Comparison of ENCODE assay signal across 12 mouse cellular contexts in the genomic region with DNA sequence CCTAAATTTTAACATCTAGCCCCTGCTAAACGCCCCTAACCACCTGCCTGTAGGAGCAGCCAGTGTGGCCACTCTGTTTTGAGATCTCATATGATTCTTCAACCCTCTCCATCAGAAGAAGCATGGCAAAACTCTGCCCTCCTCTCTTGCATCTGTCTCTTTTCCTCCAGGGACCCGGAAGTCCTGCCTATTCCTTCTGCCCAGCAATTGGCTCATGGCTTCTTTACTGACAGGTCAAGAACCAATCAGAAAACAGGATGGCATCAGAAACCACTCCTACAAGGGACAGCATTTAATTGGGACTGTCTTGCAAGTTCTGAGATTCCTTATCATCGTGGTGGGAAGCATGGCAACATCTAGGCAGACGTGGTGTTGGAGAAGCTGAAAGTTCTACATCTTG. TPM values are rescaled to one million over a fixed set of nuclear protein-coding genes. Genes with fewer than 3 reads are reported as not detected.
A peak's percentile ranks its signal among the peaks of the same experiment; 100 is the strongest.
DNase-seq lines count a peak whose midpoint lies in the region; ATAC-seq and TF ChIP-seq lines count a peak whose summit lies in the region.
"Had no signal": no experiment of that assay in that cellular context is flagged by ENCODE, and none has a peak within 500 bp of the region (broad histone marks: within the 10 kb centered on the region; RNA-seq: fewer than 3 reads in every experiment).

No protein-coding gene starts in this region.

- dilution Hi-C loops in CH12.LX (cut with MboI; ENCODE audit: extremely low pct_ligation_motif_present, extremely low pct_unique_long_range_greater_than_20kb, low sequenced_read_pairs), result no loop called here

- H3K4me1 ChIP-seq in hindbrain, embryonic 13.5 days (replicated peaks), result no peaks in the 10 kb centered on the region
- H3K4me1 ChIP-seq in hindbrain, embryonic 12.5 days, result no peaks in the 10 kb centered on the region
- H3K4me1 ChIP-seq in CH12.LX (ENCODE audit: control insufficient read depth in 1 of 2, insufficient read depth in 2 of 2) (0 out of 4 replicates have a peak, but pooled peaks cover 0 to 2% of the 10 kb centered on the region in 2 experiments), MEL (ENCODE audit: control insufficient read depth in 1 of 2, insufficient read depth in 2 of 2, low read length in 2 of 2) (peaks cover 5 to 12% of the 10 kb centered on the region in 2 experiments)
- H3K4me1 ChIP-seq in liver, embryonic 15.5 days (replicated peaks), result peaks cover 10% of the 10 kb centered on the region; the same call in 1 of the 2 replicates
- H3K4me1 ChIP-seq: embryonic facial prominence, embryonic 13.5 days had no signal

- H3K4me2 ChIP-seq in hindbrain, embryonic 13.5 days, result peak overlapping the region; percentile 23; the same call in 1 of the 2 replicates
- no peak overlapping the region for H3K4me2 ChIP-seq in hindbrain, embryonic 12.5 days (replicated peaks)
- H3K4me2 ChIP-seq in CH12.LX (ENCODE audit: insufficient read depth, low read depth, poor library complexity, severe bottlenecking), result no peak overlapping the region
- H3K4me2 ChIP-seq in liver, embryonic 15.5 days, result peak overlapping the region; percentile 44
- H3K4me2 ChIP-seq: embryonic facial prominence, embryonic 13.5 days had no signal

- no peaks in the 10 kb centered on the region for H3K9me3 ChIP-seq in hindbrain, embryonic 13.5 days
- no peaks in the 10 kb centered on the region for H3K9me3 ChIP-seq in hindbrain, embryonic 12.5 days (replicated peaks)
- H3K9me3 ChIP-seq in CH12.LX (replicated peaks; ENCODE audit: low read length) (peaks cover 7% of the 10 kb centered on the region), MEL (replicated peaks; ENCODE audit: insufficient read depth, low read length) (no peaks in the 10 kb centered on the region)
- no peaks in the 10 kb centered on the region for H3K9me3 ChIP-seq in liver, embryonic 15.5 days (replicated peaks)
- H3K9me3 ChIP-seq: embryonic facial prominence, embryonic 13.5 days had no signal

- TF ChIP-seq POLR2A in CH12.LX (IDR thresholded peaks at IDR 0.05; ENCODE audit: low read depth, low read length), result peak; percentile 71
- TF ChIP-seq POLR2A in MEL (IDR thresholded peaks at IDR 0.05; ENCODE audit: control insufficient read depth in 1 of 2, insufficient read depth in 1 of 2, low read depth in 1 of 2, low read length in 2 of 2, poor library complexity in 1 of 2), result peak; percentile 64 to 91

- no peak overlapping the region for H3K27ac ChIP-seq in hindbrain, embryonic 13.5 days
- H3K27ac ChIP-seq in hindbrain, embryonic 12.5 days, result no peak overlapping the region
- H3K27ac ChIP-seq in CH12.LX (ENCODE audit: insufficient read depth, low read depth) (no peak overlapping the region), MEL (ENCODE audit: control insufficient read depth, low read depth, low read length) (0 out of 2 replicates have a peak overlapping the region, but pooled peaks have one; percentile 13)
- H3K27ac ChIP-seq in liver, embryonic 15.5 days (replicated peaks), result no peak overlapping the region
- H3K27ac ChIP-seq: embryonic facial prominence, embryonic 13.5 days; macrophage had no signal

- DNase-seq in CH12.LX (ENCODE audit: extremely low read depth) (peak; percentile 61), MEL (ENCODE audit: low read depth, low spot score) (peak; percentile 92)
- no peak for DNase-seq in gastrocnemius, postnatal 36 days
- DNase-seq in right cerebral cortex, postnatal 4 days, result no peak
- DNase-seq: adrenal gland, postnatal 25 days; cerebellum, adult 2 months; kidney, postnatal 25 days had no signal

- H3K36me3 ChIP-seq in hindbrain, embryonic 13.5 days, result no peaks in the 10 kb centered on the region
- H3K36me3 ChIP-seq in hindbrain, embryonic 12.5 days, result no peaks in the 10 kb centered on the region
- no peaks in the 10 kb centered on the region for H3K36me3 ChIP-seq in CH12.LX (replicated peaks in 1 of 2; ENCODE audit: control insufficient read depth in 1 of 2, insufficient read depth in 1 of 2, low read length in 1 of 2)
- H3K36me3 ChIP-seq in MEL (ENCODE audit: control insufficient read depth in 1 of 2, insufficient read depth in 2 of 2, low read length in 2 of 2), result peaks cover 0 to under 1% of the 10 kb centered on the region in 2 experiments; a peak in 1 of 4 replicates
- no peaks in the 10 kb centered on the region for H3K36me3 ChIP-seq in liver, embryonic 15.5 days (replicated peaks)
- H3K36me3 ChIP-seq: embryonic facial prominence, embryonic 13.5 days had no signal

- ATAC-seq in hindbrain, embryonic 13.5 days (ENCODE audit: low FRiP score), result no peak
- ATAC-seq in hindbrain, embryonic 12.5 days (ENCODE audit: low FRiP score), result no peak
- no peak for ATAC-seq in liver, embryonic 15.5 days (ENCODE audit: insufficient read depth)

- H3K4me3 ChIP-seq in hindbrain, embryonic 13.5 days, result no peak overlapping the region
- no peak overlapping the region for H3K4me3 ChIP-seq in hindbrain, embryonic 12.5 days
- H3K4me3 ChIP-seq in CH12.LX (replicated peaks in 1 of 3; ENCODE audit: low read depth in 2 of 3, low read length in 2 of 3, poor library complexity in 1 of 3), result peak overlapping the region in 1 of 3 experiments; percentile 44
- H3K4me3 ChIP-seq in MEL (ENCODE audit: control insufficient read depth in 1 of 2, insufficient read depth in 1 of 2, low read depth in 2 of 2, low read length in 2 of 2), result peak overlapping the region; percentile 62 to 94
- H3K4me3 ChIP-seq in liver, embryonic 15.5 days (replicated peaks), result no peak overlapping the region
- H3K4me3 ChIP-seq: embryonic facial prominence, embryonic 13.5 days had no signal

- TF ChIP-seq RAD21 in CH12.LX (IDR thresholded peaks at IDR 0.05; ENCODE audit: low read depth, low read length), result no peak
- TF ChIP-seq RAD21 in MEL (IDR thresholded peaks at IDR 0.05; ENCODE audit: low read depth, low read length), result no peak

- 47% methylated on average over 4 of the region's 4 CpGs for WGBS in hindbrain, embryonic 13.5 days
- WGBS in hindbrain, embryonic 12.5 days, result 51% methylated on average over 4 of the region's 4 CpGs
- WGBS in liver, embryonic 15.5 days (ENCODE audit: insufficient replicate concordance), result 39% methylated on average over 4 of the region's 4 CpGs

- in situ Hi-C loops in CH12.LX (cut with MboI; ENCODE audit: low pct_ligation_motif_present, low pct_unique_long_range_greater_than_20kb, low sequenced_read_pairs), result no loop called here

- no peak for TF ChIP-seq CTCF in CH12.LX (conservative IDR thresholded peaks at IDR 0.05 in 1 of 2, IDR thresholded peaks at IDR 0.05 in 1 of 2; ENCODE audit: low read depth in 2 of 2, low read length in 2 of 2)
- no peak for TF ChIP-seq CTCF in MEL (IDR thresholded peaks at IDR 0.05 in 2 of 3, conservative IDR thresholded peaks at IDR 0.05 in 1 of 3; ENCODE audit: control insufficient read depth in 1 of 3, insufficient read depth in 1 of 3, low read depth in 2 of 3, low read length in 3 of 3, poor library complexity in 1 of 3, severe bottlenecking in 1 of 3)

- H3K27me3 ChIP-seq in hindbrain, embryonic 13.5 days, result no peaks in the 10 kb centered on the region
- H3K27me3 ChIP-seq in hindbrain, embryonic 12.5 days, result no peaks in the 10 kb centered on the region
- H3K27me3 ChIP-seq in CH12.LX (replicated peaks) (no peaks in the 10 kb centered on the region), MEL (ENCODE audit: control insufficient read depth in 1 of 2, insufficient read depth in 2 of 2, low read length in 2 of 2) (no peaks in the 10 kb centered on the region)
- H3K27me3 ChIP-seq in liver, embryonic 15.5 days, result no peaks in the 10 kb centered on the region
- H3K27me3 ChIP-seq: embryonic facial prominence, embryonic 13.5 days had no signal

- no peak for TF ChIP-seq EP300 in CH12.LX (IDR thresholded peaks at IDR 0.05; ENCODE audit: low read length)
- TF ChIP-seq EP300 in MEL (IDR thresholded peaks at IDR 0.05; ENCODE audit: low read depth in 1 of 2, low read length in 2 of 2), result no peak

- intact Hi-C loops in gastrocnemius, postnatal 36 days (cut with DNase I), result no loop called here

- H3K79me2 ChIP-seq in CH12.LX (replicated peaks; ENCODE audit: control insufficient read depth, extremely low read depth, insufficient read depth, poor library complexity, severe bottlenecking), result no peaks in the 10 kb centered on the region
- H3K79me2 ChIP-seq in MEL (ENCODE audit: control insufficient read depth, insufficient read depth, low read length, poor library complexity), result no peaks in the 10 kb centered on the region

- no peak overlapping the region for H3K9ac ChIP-seq in hindbrain, embryonic 13.5 days
- no peak overlapping the region for H3K9ac ChIP-seq in hindbrain, embryonic 12.5 days
- H3K9ac ChIP-seq in CH12.LX (ENCODE audit: insufficient read depth, low read depth) (no peak overlapping the region), MEL (ENCODE audit: control insufficient read depth, low read depth, low read length, poor library complexity, severe bottlenecking) (peak overlapping the region; percentile 60)
- no peak overlapping the region for H3K9ac ChIP-seq in liver, embryonic 15.5 days
- H3K9ac ChIP-seq: embryonic facial prominence, embryonic 13.5 days had no signal

TF ChIP-seq in CH12.LX, 34 proteins besides CTCF, POLR2A, EP300 and RAD21 (continues in another document):
- TF ChIP-seq KAT2A (IDR thresholded peaks at IDR 0.05; ENCODE audit: insufficient replicate concordance, low read length), result no peak

RNA-seq across cellular contexts. Expression of gene Csrp1, which starts 11.5 kb away (rescaled TPM):
- polyA plus RNA-seq in hindbrain, embryonic 13.5 days (2015; fragmentation: Nextera tagmentation; extraction: Ambion mirVana), result 22.9 and 25.3 TPM in 2 replicates
- 47.7 and 54.1 TPM in 2 replicates for polyA plus RNA-seq in hindbrain, embryonic 12.5 days (2016; fragmentation: Nextera tagmentation; extraction: Ambion mirVana)
- total RNA-seq in CH12.LX (2012; rRNA removed) (50.7 and 54.3 TPM in 2 replicates), CH12.LX (2014; rRNA removed) (44.7 and 49.4 TPM in 2 replicates), MEL (2012; rRNA removed) (40.3 and 44.4 TPM in 2 replicates)
- polyA plus RNA-seq in CH12.LX (2012; ENCODE audit: insufficient read length, low read depth) (45.9 and 52.5 TPM in 2 replicates), MEL (2012; ENCODE audit: insufficient read depth in 1 of 2, insufficient read length in 2 of 2, low read depth in 1 of 2, low replicate concordance in 2 of 2, missing spikeins in 1 of 2) (10 to 100 TPM in 1 of 2 experiments, not detected in 1; 73.0 TPM)
- polyA plus RNA-seq in liver, embryonic 15.5 days (2015; fragmentation: Nextera tagmentation; extraction: Ambion mirVana), result 32.7 and 33.8 TPM in 2 replicates
- 10 to 100 TPM; 18.1 to 22.8 TPM for total RNA-seq in gastrocnemius, postnatal 36 days (2021)

RNA-seq across cellular contexts. Expression of gene Phlda3, which starts 57.5 kb away (rescaled TPM):
- polyA plus RNA-seq in hindbrain, embryonic 13.5 days (2015; fragmentation: Nextera tagmentation; extraction: Ambion mirVana), result 19.6 and 20.6 TPM in 2 replicates
- polyA plus RNA-seq in hindbrain, embryonic 12.5 days (2016; fragmentation: Nextera tagmentation; extraction: Ambion mirVana), result 18.3 and 19.1 TPM in 2 replicates
- total RNA-seq in CH12.LX (2012; rRNA removed) (76.8 and 98.1 TPM in 2 replicates), CH12.LX (2014; rRNA removed) (45.6 and 49.5 TPM in 2 replicates), MEL (2012; rRNA removed) (5.5 and 7.7 TPM in 2 replicates)
- polyA plus RNA-seq in CH12.LX (2012; ENCODE audit: insufficient read length, low read depth) (34.9 and 37.5 TPM in 2 replicates), MEL (2012; ENCODE audit: insufficient read depth in 1 of 2, insufficient read length in 2 of 2, low read depth in 1 of 2, low replicate concordance in 2 of 2, missing spikeins in 1 of 2) (10 to 100 TPM in 1 of 2 experiments, not detected in 1; 20.0 TPM)
- polyA plus RNA-seq in liver, embryonic 15.5 days (2015; fragmentation: Nextera tagmentation; extraction: Ambion mirVana), result 6.2 and 6.7 TPM in 2 replicates
- total RNA-seq in gastrocnemius, postnatal 36 days (2021), result 100 to 1,000 TPM; 108 to 122 TPM

Comparison
In these comparisons a context has a peak if more than half of its experiments do, and no peak if none do; other contexts are left out.
1. H3K4me2 ChIP-seq: peak in hindbrain, embryonic 13.5 days (single experiment) and liver, embryonic 15.5 days (single experiment); none in hindbrain, embryonic 12.5 days (single experiment) and CH12.LX (single experiment).
2. H3K4me3 ChIP-seq: peak in MEL (2 of 2); none in hindbrain, embryonic 13.5 days (single experiment), hindbrain, embryonic 12.5 days (single experiment) and liver, embryonic 15.5 days (single experiment).
3. DNase-seq: peak in CH12.LX (single experiment) and MEL (single experiment); none in gastrocnemius, postnatal 36 days (0 of 2) and right cerebral cortex, postnatal 4 days (single experiment).